Mouse (Mus musculus) kidney, adult 2 months (tissue): ENCODE data around the gene Pter.

Experiments
- CTCF ChIP-seq: fragments of 200-500 bp; conservative IDR thresholded peaks from 2 replicates; pipeline ENCODE4 v1.5.1; 2011; ENCODE audit warnings: low read depth, mild to moderate bottlenecking, control low read depth, low read length, moderate library complexity, mixed read lengths; ENCODE audit not compliant: insufficient read depth, insufficient read length
- POLR2A ChIP-seq: fragments of 200-500 bp; IDR thresholded peaks from one replicate; pipeline ENCODE4 v1.6.1; 2011; ENCODE audit warnings: low read depth, low read length, control low read depth

- TF ChIP-seq CTCF (no peak), POLR2A (no peak)
Observed at GRCm38 (mm10) chr2:12883276-12883914, 40.4 kb upstream of the Pter start.
